Mouse (Mus musculus) kidney, postnatal 0 days (tissue): ENCODE data around the gene Gm5105. TPM values are rescaled to one million over a fixed set of nuclear protein-coding genes. Genes with fewer than 3 reads are reported as not detected.

Experiments
- ATAC-seq: fragments of 200-750 bp; cut with Nextera tagmentation; replicated peaks from 2 replicates; pipeline ENCODE4 v1.8.0; 2017; ENCODE audit warnings: low read depth, moderate number of reproducible peaks, moderate TSS enrichment, moderate library complexity; ENCODE audit not compliant: low FRiP score
- DNase-seq: peaks from one replicate; pipeline ENCODE4 v3.0.0-alpha.2; 2016; ENCODE audit warnings: low spot score
- H3K27ac ChIP-seq: fragments of 300-500 bp; sonication (generic); 2 replicates; pipeline ENCODE4 v1.5.1; 2014; ENCODE audit warnings: mild to moderate bottlenecking
- H3K27me3 ChIP-seq: fragments of 300-500 bp; sonication (generic); 2 replicates; pipeline ENCODE4 v1.6.1; 2014; ENCODE audit warnings: low read length, mixed read lengths; ENCODE audit not compliant: insufficient read depth
- H3K36me3 ChIP-seq: fragments of 300-500 bp; sonication (generic); 2 replicates; pipeline ENCODE4 v1.6.1; 2014; ENCODE audit warnings: low read length, mixed read lengths; ENCODE audit not compliant: insufficient read depth
- H3K4me1 ChIP-seq: fragments of 300-500 bp; sonication (generic); replicated peaks from 2 replicates; pipeline ENCODE4 v1.6.1; 2014; ENCODE audit warnings: antibody characterized with exemption, low read length, mixed read lengths; ENCODE audit not compliant: insufficient read depth
- H3K4me2 ChIP-seq: fragments of 300-500 bp; sonication (generic); 2 replicates; pipeline ENCODE4 v1.6.1; 2014; ENCODE audit warnings: mild to moderate bottlenecking, low read length, moderate library complexity, mixed read lengths
- H3K4me3 ChIP-seq: fragments of 300-500 bp; sonication (generic); replicated peaks from 2 replicates; pipeline ENCODE4 v1.5.1; 2014; ENCODE audit warnings: low read depth, low read length
- H3K9ac ChIP-seq: fragments of 300-500 bp; sonication (generic); 2 replicates; pipeline ENCODE4 v1.6.1; 2014; ENCODE audit warnings: low read depth, low read length
- H3K9me3 ChIP-seq: fragments of 300-500 bp; sonication (generic); replicated peaks from 2 replicates; pipeline ENCODE4 v1.6.1; 2016; ENCODE audit warnings: low read length, inconsistent platforms, mixed read lengths
- CTCF ChIP-seq: IDR thresholded peaks from 2 replicates; pipeline ENCODE4 v1.5.1; 2016; ENCODE audit warnings: antibody characterized with exemption, low read depth, mild to moderate bottlenecking, moderate library complexity
- WGBS: fragments of 180-500 bp; shearing (Covaris S2); extraction: QIAGEN DNeasy Blood & Tissue Kit; methylation state at CpG from one replicate; pipeline ENCODE4 v1.1.7; 2014; 5-methylcytosine and 5-hydroxymethylcytosine counted together
- polyA plus RNA-seq: library from polyadenylated mRNA; unstranded; fragments of >200 nt; fragmentation: Nextera tagmentation; extraction: Ambion mirVana; gene quantifications from 2 replicates; pipeline ENCODE4 v1.2.1, GENCODE M21; 2015

Gene Gm5105
- polyA plus RNA-seq, 1 experiment from 2014 or later = 0.08 TPM

GRCm38 (mm10) chr3:138022651-138023050 lies 44.5 kb downstream of the Gm5105 start:
- Histone ChIP-seq H3K9ac (no peak overlapping the region), H3K36me3 (no peaks in the 10 kb centered on the region), H3K4me3 (no peak overlapping the region), H3K9me3 (no peaks in the 10 kb centered on the region), H3K4me2 (no peak overlapping the region), H3K27me3 (no peaks in the 10 kb centered on the region), H3K4me1 (no peaks in the 10 kb centered on the region), H3K27ac (no peak overlapping the region)
- no peak for TF ChIP-seq CTCF
- DNase-seq (no peak), ATAC-seq (no peak)
- WGBS = 76% methylated on average over 4 of the region's 4 CpGs

DNA sequence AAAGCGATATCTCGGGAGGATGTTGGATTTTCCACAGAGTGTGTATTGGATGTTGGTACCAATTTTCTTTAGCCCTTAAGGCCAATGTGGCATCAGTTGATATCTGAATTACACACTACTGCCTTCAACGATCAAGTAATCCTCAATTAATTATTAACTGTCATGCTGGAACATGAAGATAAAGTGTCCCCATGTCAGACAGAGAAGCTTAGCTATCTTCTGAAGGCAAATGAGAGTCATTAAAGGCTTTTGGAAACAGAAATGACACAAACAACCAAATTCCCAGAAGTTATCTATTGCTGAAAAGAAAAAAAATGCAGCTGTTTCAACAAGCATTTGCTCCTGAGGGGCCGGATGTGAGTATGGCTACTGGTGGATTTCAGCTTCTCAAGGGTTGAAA lies 45.2 kb downstream of the Gm5105 start:
- ATAC-seq (no peak), DNase-seq (no peak)
- Histone ChIP-seq H3K27ac (no peak overlapping the region), H3K4me1 (no peaks in the 10 kb centered on the region), H3K4me2 (no peak overlapping the region), H3K36me3 (no peaks in the 10 kb centered on the region), H3K9ac (no peak overlapping the region), H3K9me3 (no peaks in the 10 kb centered on the region), H3K27me3 (no peaks in the 10 kb centered on the region), H3K4me3 (no peak overlapping the region)
- WGBS = 49% methylated on average over 4 of the region's 4 CpGs
- no peak for TF ChIP-seq CTCF

GRCm38 (mm10) chr3:138016810-138017209 lies 50.4 kb downstream of the Gm5105 start:
- Histone ChIP-seq H3K27me3 (no peaks in the 10 kb centered on the region), H3K36me3 (no peaks in the 10 kb centered on the region), H3K9me3 (no peaks in the 10 kb centered on the region), H3K27ac (no peak overlapping the region), H3K9ac (no peak overlapping the region), H3K4me1 (no peaks in the 10 kb centered on the region), H3K4me3 (no peak overlapping the region), H3K4me2 (no peak overlapping the region)
- no peak for ATAC-seq
- 63% methylated on average over 12 of the region's 12 CpGs for WGBS
- TF ChIP-seq CTCF = no peak
- no peak for DNase-seq

- H3K9me3 ChIP-seq = no peaks in the 10 kb centered on the region
- ATAC-seq = no peak
- TF ChIP-seq CTCF = no peak
- H3K4me1 ChIP-seq = no peaks in the 10 kb centered on the region
- H3K27ac ChIP-seq = no peak overlapping the region
- H3K9ac ChIP-seq = no peak overlapping the region
- no peak overlapping the region for H3K4me3 ChIP-seq
- H3K4me2 ChIP-seq = no peak overlapping the region
- H3K27me3 ChIP-seq = no peaks in the 10 kb centered on the region
- H3K36me3 ChIP-seq = no peaks in the 10 kb centered on the region
- DNase-seq = no peak
- 66% methylated on average over 2 of the region's 2 CpGs for WGBS
Measured at GRCm38 (mm10) chr3:138014725-138015124, 52.5 kb downstream of the Gm5105 start.

GRCm38 (mm10) chr3:138012351-138012750 lies 54.8 kb downstream of the Gm5105 start:
- no peaks in the 10 kb centered on the region for H3K36me3 ChIP-seq
- no peaks in the 10 kb centered on the region for H3K27me3 ChIP-seq
- WGBS = 50% methylated on average over 4 of the region's 4 CpGs
- no peaks in the 10 kb centered on the region for H3K4me1 ChIP-seq
- H3K9ac ChIP-seq = no peak overlapping the region
- no peak overlapping the region for H3K4me2 ChIP-seq
- H3K9me3 ChIP-seq = no peaks in the 10 kb centered on the region
- DNase-seq (peak; percentile 42), ATAC-seq (no peak)
- no peak for TF ChIP-seq CTCF
- H3K27ac ChIP-seq = no peak overlapping the region
- H3K4me3 ChIP-seq = no peak overlapping the region

- Histone ChIP-seq H3K36me3 (no peaks in the 10 kb centered on the region), H3K4me2 (no peak overlapping the region), H3K9ac (no peak overlapping the region), H3K9me3 (no peaks in the 10 kb centered on the region), H3K27me3 (no peaks in the 10 kb centered on the region), H3K4me1 (no peaks in the 10 kb centered on the region), H3K4me3 (no peak overlapping the region), H3K27ac (no peak overlapping the region)
- DNase-seq (no peak), ATAC-seq (no peak)
- TF ChIP-seq CTCF = no peak
- WGBS = 63% methylated on average over 6 of the region's 6 CpGs
Measured at GRCm38 (mm10) chr3:138008152-138008551, 59.0 kb downstream of the Gm5105 start.

GRCm38 (mm10) chr3:138006896-138007295 lies 60.3 kb downstream of the Gm5105 start:
- no peak overlapping the region for H3K4me3 ChIP-seq
- no peak overlapping the region for H3K4me2 ChIP-seq
- no peak overlapping the region for H3K27ac ChIP-seq
- no peak for ATAC-seq
- no peaks in the 10 kb centered on the region for H3K4me1 ChIP-seq
- H3K9me3 ChIP-seq = no peaks in the 10 kb centered on the region
- no peaks in the 10 kb centered on the region for H3K27me3 ChIP-seq
- DNase-seq = peak; percentile 64
- TF ChIP-seq CTCF = no peak
- H3K9ac ChIP-seq = no peak overlapping the region
- no peaks in the 10 kb centered on the region for H3K36me3 ChIP-seq
- 21% methylated on average over 3 of the region's 3 CpGs for WGBS
